Mouse (Mus musculus) hindbrain, postnatal 0 days (tissue): ENCODE measurements around the gene Sept9. TPM values are rescaled to one million over a fixed set of nuclear protein-coding genes. Genes with fewer than 3 reads are reported as not detected.
A peak's percentile ranks its signal among the peaks of the same experiment; 100 is the strongest.

Experiments
- ATAC-seq: fragments of 200-750 bp; cut with Nextera tagmentation; 2 replicates; pipeline ENCODE4 v1.8.0; 2017; ENCODE audit warnings: mild to moderate bottlenecking, moderate TSS enrichment, moderate library complexity
- DNase-seq: peaks from one replicate; pipeline ENCODE4 v3.0.0-alpha.2; 2015; ENCODE audit warnings: low spot score
- H3K27ac ChIP-seq: fragments of 300-500 bp; sonication (generic); 2 replicates; pipeline ENCODE4 v1.5.1; 2014; ENCODE audit warnings: mild to moderate bottlenecking
- H3K27me3 ChIP-seq: fragments of 300-500 bp; sonication (generic); 2 replicates; pipeline ENCODE4 v1.6.1; 2014; ENCODE audit warnings: low read length, mixed read lengths; ENCODE audit not compliant: insufficient read depth
- H3K36me3 ChIP-seq: fragments of 300-500 bp; sonication (generic); 2 replicates; pipeline ENCODE4 v1.6.1; 2014; ENCODE audit warnings: low read length, mixed read lengths; ENCODE audit not compliant: insufficient read depth
- H3K4me1 ChIP-seq: fragments of 300-500 bp; sonication (generic); 2 replicates; pipeline ENCODE4 v1.6.1; 2014; ENCODE audit warnings: antibody characterized with exemption, low read length, mixed read lengths; ENCODE audit not compliant: insufficient read depth
- H3K4me2 ChIP-seq: fragments of 300-500 bp; sonication (generic); 2 replicates; pipeline ENCODE4 v1.6.1; 2014; ENCODE audit warnings: low read depth, mild to moderate bottlenecking, low read length, moderate library complexity, mixed read lengths
- H3K4me3 ChIP-seq: fragments of 300-500 bp; sonication (generic); 2 replicates; pipeline ENCODE4 v1.5.1; 2014; ENCODE audit warnings: low read length
- H3K9ac ChIP-seq: fragments of 300-500 bp; sonication (generic); replicated peaks from 2 replicates; pipeline ENCODE4 v1.6.1; 2014; ENCODE audit warnings: mild to moderate bottlenecking, low read length, moderate library complexity, mixed read lengths
- H3K9me3 ChIP-seq: fragments of 300-500 bp; sonication (generic); 2 replicates; pipeline ENCODE4 v1.6.1; 2016; ENCODE audit warnings: low read length, mixed read lengths
- CTCF ChIP-seq: IDR thresholded peaks from 2 replicates; pipeline ENCODE4 v1.5.1; 2016; ENCODE audit warnings: antibody characterized with exemption, control low read depth, low read depth
- WGBS: fragments of 180-500 bp; shearing (Covaris S2); extraction: QIAGEN DNeasy Blood & Tissue Kit; methylation state at CpG from one replicate; pipeline ENCODE4 v1.1.7; 2014; 5-methylcytosine and 5-hydroxymethylcytosine counted together
- polyA plus RNA-seq: library from polyadenylated mRNA; unstranded; fragments of >200 nt; fragmentation: Nextera tagmentation; extraction: Ambion mirVana; gene quantifications from 2 replicates; pipeline ENCODE4 v1.2.1, GENCODE M21; 2015
- total RNA-seq: library from RNA; depleted of rRNA; stranded (reverse); fragments of >200 nt; gene quantifications from 2 replicates; pipeline ENCODE4 v1.2.3, GENCODE M21; 2014

The Sept9 gene
- total and polyA plus RNA-seq, 2 experiments from 2014 or later, result 88.8 to 112 TPM

DNA sequence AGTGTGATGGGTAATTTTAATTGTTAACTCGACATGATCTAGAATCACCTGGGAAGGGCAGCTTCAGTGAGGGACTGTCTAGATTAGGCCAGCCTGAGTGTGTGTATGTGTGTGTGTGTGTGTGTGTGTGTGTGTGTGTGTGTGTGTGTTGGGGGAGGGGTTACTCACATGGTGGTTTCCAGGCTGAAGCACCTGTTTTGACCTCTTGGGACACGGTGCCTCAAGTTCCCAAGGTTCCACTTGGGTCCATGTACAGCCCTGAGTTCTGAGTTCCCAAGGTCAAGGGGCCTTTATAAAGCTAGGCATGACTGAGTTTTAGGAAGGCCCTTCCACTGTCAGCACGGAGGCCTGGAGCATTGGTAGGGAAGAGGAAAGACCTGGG lies 55.6 kb downstream of the Sept9 start:
- 86% methylated on average over 3 of the region's 3 CpGs for WGBS
- H3K9ac ChIP-seq, result no peak overlapping the region
- no peak for TF ChIP-seq CTCF

DNA sequence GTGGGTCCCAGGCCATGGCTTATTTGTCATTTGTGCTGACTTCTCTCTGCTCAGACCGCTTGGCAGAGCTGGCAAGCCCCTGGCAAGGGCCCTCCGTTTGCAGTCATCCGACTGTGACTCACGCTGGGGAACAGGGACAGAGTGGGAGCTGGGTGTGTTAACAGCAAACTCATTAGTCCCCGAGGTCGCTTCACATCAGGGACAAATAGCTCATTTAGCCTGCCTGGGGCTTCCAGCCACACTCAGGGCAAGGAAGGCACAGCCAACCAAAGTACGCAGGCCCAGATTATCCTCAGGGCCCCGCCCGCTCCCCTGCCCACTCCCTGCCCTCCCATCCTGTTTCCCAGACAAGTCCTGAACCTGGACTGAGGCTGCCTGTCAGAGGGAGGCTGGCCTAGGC lies 56.6 kb downstream of the Sept9 start:
- WGBS, result 47% methylated on average over 9 of the region's 9 CpGs
- no peak; the same call in 1 of the 2 replicates for ATAC-seq
- no peaks in the 10 kb centered on the region for H3K4me1 ChIP-seq
- H3K4me2 ChIP-seq, result no peak overlapping the region
- H3K27ac ChIP-seq, result no peak overlapping the region
- no peak overlapping the region for H3K9ac ChIP-seq
- no peaks in the 10 kb centered on the region for H3K27me3 ChIP-seq
- H3K36me3 ChIP-seq, result no peaks in the 10 kb centered on the region
- TF ChIP-seq CTCF, result no peak
- H3K9me3 ChIP-seq, result no peaks in the 10 kb centered on the region
- DNase-seq, result peak; percentile 32
- H3K4me3 ChIP-seq, result no peak overlapping the region

More for the DNA sequence above, 55.6 kb downstream of the Sept9 start:
- H3K9me3 ChIP-seq, result no peaks in the 10 kb centered on the region
- DNase-seq (no peak), ATAC-seq (no peak)
- no peak overlapping the region for H3K27ac ChIP-seq
- H3K27me3 ChIP-seq, result no peaks in the 10 kb centered on the region
- H3K36me3 ChIP-seq, result no peaks in the 10 kb centered on the region
- H3K4me2 ChIP-seq, result no peak overlapping the region
- no peak overlapping the region for H3K4me3 ChIP-seq
- no peaks in the 10 kb centered on the region for H3K4me1 ChIP-seq

DNA sequence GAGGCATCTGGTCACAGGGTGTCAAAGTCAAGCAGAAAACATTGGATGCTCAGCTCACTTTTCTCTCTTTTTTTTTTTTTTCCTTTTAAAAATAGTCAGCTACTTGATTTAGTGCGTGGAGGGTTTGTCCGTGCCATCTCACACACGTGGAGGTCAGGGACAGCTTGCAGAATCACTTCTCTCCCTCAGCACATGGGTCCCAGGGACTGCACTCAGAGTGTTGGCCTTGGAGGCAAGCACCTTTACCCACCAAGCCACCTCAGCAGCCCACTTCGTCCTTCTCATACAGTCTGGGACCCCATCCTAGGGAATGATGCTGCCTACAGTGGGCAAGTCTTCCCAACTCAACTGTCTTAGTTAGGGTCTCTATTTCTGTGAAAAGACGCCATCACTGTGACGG lies 57.4 kb downstream of the Sept9 start:
- no peaks in the 10 kb centered on the region for H3K27me3 ChIP-seq
- H3K9me3 ChIP-seq, result no peaks in the 10 kb centered on the region
- H3K4me1 ChIP-seq, result no peaks in the 10 kb centered on the region
- no peaks in the 10 kb centered on the region for H3K36me3 ChIP-seq
- WGBS, result 96% methylated on average over 6 of the region's 6 CpGs
- no peak for DNase-seq
- H3K27ac ChIP-seq, result no peak overlapping the region
- H3K4me3 ChIP-seq, result no peak overlapping the region
- TF ChIP-seq CTCF, result no peak
- no peak overlapping the region for H3K9ac ChIP-seq
- no peak for ATAC-seq
- no peak overlapping the region for H3K4me2 ChIP-seq

DNA sequence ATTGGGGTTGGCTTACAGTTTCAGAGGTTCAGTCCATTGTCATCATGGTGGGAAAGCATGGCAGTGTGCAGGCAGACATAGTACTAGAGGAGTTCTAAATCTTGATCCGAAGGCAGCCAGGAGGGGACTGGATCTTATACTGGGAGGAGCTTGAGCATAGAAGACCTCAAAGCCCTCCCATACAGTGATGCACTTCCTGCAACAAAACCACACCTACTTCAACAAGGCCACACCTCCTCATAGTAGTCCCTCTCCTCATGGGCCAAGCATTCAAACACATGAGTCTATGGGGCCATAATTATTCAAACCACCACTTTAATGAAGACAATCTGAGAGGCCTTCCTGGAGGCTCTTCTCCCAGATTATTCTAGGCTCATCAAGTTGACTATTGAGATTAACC lies 57.8 kb downstream of the Sept9 start:
- H3K27ac ChIP-seq, result no peak overlapping the region
- DNase-seq, result no peak
- no peaks in the 10 kb centered on the region for H3K36me3 ChIP-seq
- no peaks in the 10 kb centered on the region for H3K27me3 ChIP-seq
- no peaks in the 10 kb centered on the region for H3K4me1 ChIP-seq
- H3K9ac ChIP-seq, result no peak overlapping the region
- no peak overlapping the region for H3K4me2 ChIP-seq
- H3K4me3 ChIP-seq, result no peak overlapping the region
- TF ChIP-seq CTCF, result no peak
- no peak for ATAC-seq
- 96% methylated on average over 1 of the region's 1 CpGs for WGBS
- H3K9me3 ChIP-seq, result no peaks in the 10 kb centered on the region

DNA sequence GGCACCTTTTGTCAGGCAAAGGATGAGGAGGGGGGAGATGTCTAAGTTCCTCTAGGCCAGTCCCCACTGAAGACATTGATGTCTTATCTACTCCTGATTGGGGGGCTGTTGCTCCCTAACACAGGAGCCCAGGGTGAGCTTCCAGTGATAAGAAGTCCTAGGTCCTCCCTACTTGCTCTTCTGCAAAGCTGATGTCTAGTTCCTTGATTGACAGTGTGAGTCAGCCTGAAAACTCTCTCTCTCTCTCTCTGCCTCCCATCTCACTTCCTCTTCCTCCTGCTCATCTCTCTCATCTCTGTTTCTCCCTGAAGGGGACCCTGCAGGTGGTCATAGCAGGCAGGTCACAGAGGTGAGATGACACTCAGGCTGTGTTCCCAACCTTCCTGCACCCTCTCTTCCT lies 58.4 kb downstream of the Sept9 start:
- H3K27ac ChIP-seq, result no peak overlapping the region
- H3K36me3 ChIP-seq, result no peaks in the 10 kb centered on the region
- no peaks in the 10 kb centered on the region for H3K4me1 ChIP-seq
- no peaks in the 10 kb centered on the region for H3K9me3 ChIP-seq
- no peak overlapping the region for H3K4me3 ChIP-seq
- H3K9ac ChIP-seq, result no peak overlapping the region
- H3K27me3 ChIP-seq, result no peaks in the 10 kb centered on the region
- DNase-seq (no peak), ATAC-seq (no peak)
- H3K4me2 ChIP-seq, result no peak overlapping the region
- no peak for TF ChIP-seq CTCF

DNA sequence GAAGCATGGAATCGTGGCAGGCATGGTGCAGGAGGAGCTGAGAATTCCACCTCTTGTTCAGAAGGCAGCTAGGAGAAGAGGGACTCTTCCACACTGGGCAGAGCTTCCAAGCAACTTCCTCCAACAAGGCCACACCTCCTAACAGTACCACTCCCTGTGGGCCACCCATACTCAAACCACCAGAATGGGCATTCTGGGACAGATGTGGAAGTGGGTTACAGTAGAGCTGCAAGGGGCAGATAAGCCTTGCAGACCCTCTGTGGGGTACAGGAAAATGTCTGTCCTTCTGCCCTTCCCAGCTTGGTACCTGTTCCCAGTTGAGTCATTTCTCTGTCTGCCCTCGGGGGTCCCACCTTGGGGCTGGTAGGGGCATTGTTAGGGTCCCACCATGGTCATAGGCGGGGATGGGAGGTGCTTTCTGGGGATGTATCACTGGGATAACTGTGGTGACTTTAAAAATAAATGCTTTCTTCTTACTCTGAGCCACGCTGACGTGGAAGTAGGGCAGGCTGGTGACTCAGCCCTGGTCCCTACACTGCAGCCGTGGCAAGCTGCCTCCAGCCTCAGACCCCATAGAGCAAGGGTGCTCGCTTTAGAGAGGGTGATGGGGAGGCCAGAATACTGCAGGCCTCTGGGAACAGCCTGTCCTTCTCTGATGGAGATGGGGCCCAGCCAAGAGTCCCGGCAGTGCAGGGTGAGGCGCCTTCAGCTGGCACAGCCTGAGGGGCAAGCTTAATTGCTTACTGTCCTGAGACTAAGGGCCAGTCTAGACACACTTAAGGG lies 59.9 kb downstream of the Sept9 start:
- Histone ChIP-seq H3K9me3 (no peaks in the 10 kb centered on the region), H3K27me3 (no peaks in the 10 kb centered on the region), H3K27ac (no peak overlapping the region), H3K36me3 (no peaks in the 10 kb centered on the region), H3K4me1 (no peaks in the 10 kb centered on the region), H3K4me2 (no peak overlapping the region), H3K9ac (no peak overlapping the region), H3K4me3 (no peak overlapping the region)
- WGBS, result 73% methylated on average over 9 of the region's 9 CpGs
- no peak for TF ChIP-seq CTCF
- ATAC-seq (no peak), DNase-seq (no peak)

DNA sequence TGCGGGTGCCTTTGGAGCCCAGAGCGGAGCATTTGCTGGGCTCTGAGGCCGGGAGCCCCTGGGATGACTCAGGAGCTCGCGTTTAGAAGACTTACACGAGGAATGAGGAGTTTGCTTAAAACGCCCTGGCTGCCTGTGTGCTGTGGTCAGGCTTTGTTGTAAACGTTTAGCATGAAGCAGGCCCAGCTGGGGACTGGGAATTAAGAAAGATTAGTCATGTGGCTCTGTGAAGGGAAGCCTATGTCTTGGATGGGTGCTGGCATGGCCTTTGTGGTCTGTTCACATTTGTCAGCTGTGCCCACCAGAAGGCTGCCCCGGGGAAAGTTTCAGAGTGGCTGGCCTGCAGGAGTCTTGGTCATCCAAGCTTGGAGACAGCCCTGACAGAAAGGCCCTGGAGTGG lies 61.2 kb downstream of the Sept9 start:
- TF ChIP-seq CTCF, result no peak
- Histone ChIP-seq H3K36me3 (no peaks in the 10 kb centered on the region), H3K9ac (no peak overlapping the region), H3K27me3 (no peaks in the 10 kb centered on the region), H3K4me2 (no peak overlapping the region), H3K4me1 (no peaks in the 10 kb centered on the region; the same call in 1 of the 2 replicates), H3K9me3 (no peaks in the 10 kb centered on the region), H3K4me3 (no peak overlapping the region), H3K27ac (no peak overlapping the region)
- WGBS, result 49% methylated on average over 9 of the region's 9 CpGs
- ATAC-seq, result no peak
- peak; percentile 12 for DNase-seq
